Comparison of ENCODE assay signal across 22 mouse cellular contexts in genomic region chr12:72213554-72213953, GRCm38 (mm10). TPM values are rescaled to one million over a fixed set of nuclear protein-coding genes. Genes with fewer than 3 reads are reported as not detected.
DNase-seq lines count a peak whose midpoint lies in the region; ATAC-seq lines count a peak whose summit lies in the region.
"Had no signal": no experiment of that assay in that cellular context is flagged by ENCODE, and none has a peak within 500 bp of the region (broad histone marks: within the 10 kb centered on the region; RNA-seq: fewer than 3 reads in every experiment).

No protein-coding gene starts in this region.

- 34% methylated on average over 5 of the region's 5 CpGs for WGBS in liver, embryonic 11.5 days

- no peaks in the 10 kb centered on the region for H3K36me3 ChIP-seq in liver, embryonic 11.5 days (ENCODE audit: control insufficient read depth, insufficient read depth, low read length)
- H3K36me3 ChIP-seq: liver, embryonic 12.5 days had no signal

- DNase-seq in gastrocnemius, postnatal 25 days = peak; percentile 31
- no peak for DNase-seq in gastrocnemius, postnatal 10 days
- DNase-seq in liver, embryonic 11.5 days (ENCODE audit: low spot score) = peak; percentile 10
- no peak for DNase-seq in liver
- DNase-seq in heart, postnatal 10 days = peak; percentile 26 to 40
- DNase-seq in lung, postnatal 25 days (ENCODE audit: low spot score) = peak; percentile 10
- DNase-seq in left cerebral cortex, adult 8-10 months (ENCODE audit: low spot score in 2 of 2) = no peak
- DNase-seq in urinary bladder, adult 2 months (ENCODE audit: low spot score) = no peak
- DNase-seq: cerebellum, adult 11 months; cerebellum, postnatal 36 days; kidney, adult 9 months; right cerebral cortex, postnatal 25 days had no signal

- no peak overlapping the region for H3K27ac ChIP-seq in liver, embryonic 11.5 days (ENCODE audit: low read depth, low read length)
- H3K27ac ChIP-seq: embryonic facial prominence, embryonic 10.5 days; hindbrain, postnatal 0 days; liver, embryonic 12.5 days; neural tube, embryonic 13.5 days had no signal

- no peak overlapping the region for H3K9ac ChIP-seq in liver, embryonic 11.5 days (ENCODE audit: low read depth, low read length)
- H3K9ac ChIP-seq: liver, embryonic 12.5 days; neural tube, embryonic 13.5 days had no signal

- H3K9me3 ChIP-seq in liver, embryonic 11.5 days (ENCODE audit: control insufficient read depth, low read length) = no peaks in the 10 kb centered on the region
- H3K9me3 ChIP-seq: embryonic facial prominence, embryonic 10.5 days; liver, embryonic 12.5 days; neural tube, embryonic 13.5 days had no signal

- ATAC-seq in liver, embryonic 11.5 days (replicated peaks; ENCODE audit: low FRiP score) = no peak
- ATAC-seq: forebrain, embryonic 16.5 days; hindbrain, postnatal 0 days; liver, embryonic 12.5 days had no signal

- H3K27me3 ChIP-seq in liver, embryonic 11.5 days (replicated peaks; ENCODE audit: control insufficient read depth, insufficient read depth, low read length) = no peaks in the 10 kb centered on the region
- H3K27me3 ChIP-seq: liver, embryonic 12.5 days; neural tube, embryonic 13.5 days had no signal

- intact Hi-C loops in heart, postnatal 10 days (cut with DNase I) = no loop called here

- H3K4me3 ChIP-seq in liver, embryonic 11.5 days (ENCODE audit: low read depth, low read length) = no peak overlapping the region
- H3K4me3 ChIP-seq: embryonic facial prominence, embryonic 10.5 days; erythroblast, embryonic 14.5 days; liver, embryonic 12.5 days; neural tube, embryonic 13.5 days had no signal

- no peak overlapping the region for H3K4me2 ChIP-seq in liver, embryonic 11.5 days
- H3K4me2 ChIP-seq: liver, embryonic 12.5 days; neural tube, embryonic 13.5 days had no signal

- no peaks in the 10 kb centered on the region for H3K4me1 ChIP-seq in liver, embryonic 11.5 days (replicated peaks; ENCODE audit: control insufficient read depth, insufficient read depth, low read length)
- H3K4me1 ChIP-seq: embryonic facial prominence, embryonic 10.5 days; liver, embryonic 12.5 days; neural tube, embryonic 13.5 days had no signal

RNA-seq across cellular contexts. Expression of gene Ccdc175, which starts 28.7 kb away (rescaled TPM):
- not detected for total RNA-seq in gastrocnemius, postnatal 25 days (2021)
- total RNA-seq in gastrocnemius, postnatal 10 days (2021) = not detected
- polyA plus RNA-seq in liver, embryonic 11.5 days (2014; fragmentation: Nextera tagmentation; extraction: Ambion mirVana) = not detected in 2 replicates
- not detected for total RNA-seq in heart, postnatal 10 days (2021)
- not detected for total RNA-seq in left cerebral cortex, adult 8-10 months (2022)
- polyA plus RNA-seq in urinary bladder, adult 2 months (2012; rRNA removed) = not detected in 2 replicates
- total RNA-seq: hindbrain, postnatal 0 days; layer of hippocampus, adult 18-20 months; left cerebral cortex, postnatal 14 days; megakaryocyte, adult 5-6 weeks; midbrain, postnatal 0 days had no signal
- polyA plus RNA-seq: embryonic facial prominence, embryonic 10.5 days; erythroblast, embryonic 14.5 days; forebrain, embryonic 16.5 days; hindbrain, postnatal 0 days; liver, embryonic 12.5 days; neural tube, embryonic 13.5 days had no signal

Comparison
In these comparisons a context has a peak if more than half of its experiments do, and no peak if none do; other contexts are left out.
1. DNase-seq: peak in gastrocnemius, postnatal 25 days (single experiment), liver, embryonic 11.5 days (single experiment), heart, postnatal 10 days (2 of 2) and lung, postnatal 25 days (single experiment); none in gastrocnemius, postnatal 10 days (single experiment), liver (single experiment), left cerebral cortex, adult 8-10 months (0 of 2) and urinary bladder, adult 2 months (single experiment).